Mouse (Mus musculus) neural tube, embryonic 12.5 days (tissue): Measurements from ENCODE around the gene Usp8. TPM values are rescaled to one million over a fixed set of nuclear protein-coding genes. Genes with fewer than 3 reads are reported as not detected.
A peak's percentile ranks its signal among the peaks of the same experiment; 100 is the strongest.

ENCODE experiments used
- ATAC-seq: fragments of 200-750 bp; cut with Nextera tagmentation; 2 replicates; pipeline ENCODE4 v1.8.0; 2017; ENCODE audit warnings: low read depth, mild to moderate bottlenecking, moderate TSS enrichment, moderate library complexity; ENCODE audit not compliant: low FRiP score
- H3K27ac ChIP-seq: fragments of 300-500 bp; sonication (generic); 2 replicates; pipeline ENCODE4 v1.5.1; 2016
- H3K27me3 ChIP-seq: fragments of 300-500 bp; sonication (generic); replicated peaks from 2 replicates; pipeline ENCODE4 v1.6.1; 2016; ENCODE audit warnings: mild to moderate bottlenecking
- H3K36me3 ChIP-seq: fragments of 300-500 bp; sonication (generic); 2 replicates; pipeline ENCODE4 v1.6.1; 2016; ENCODE audit warnings: mild to moderate bottlenecking
- H3K4me1 ChIP-seq: fragments of 300-500 bp; sonication (generic); 2 replicates; pipeline ENCODE4 v1.6.1; 2016
- H3K4me2 ChIP-seq: fragments of 300-500 bp; sonication (generic); replicated peaks from 2 replicates; pipeline ENCODE4 v1.6.1; 2016; ENCODE audit warnings: mild to moderate bottlenecking
- H3K4me3 ChIP-seq: fragments of 300-500 bp; sonication (generic); 2 replicates; pipeline ENCODE4 v1.5.1; 2016
- H3K9ac ChIP-seq: fragments of 300-500 bp; sonication (generic); 2 replicates; pipeline ENCODE4 v1.6.1; 2016; ENCODE audit warnings: mild to moderate bottlenecking
- H3K9me3 ChIP-seq: fragments of 300-500 bp; sonication (generic); 2 replicates; pipeline ENCODE4 v1.6.1; 2016; ENCODE audit warnings: mild to moderate bottlenecking
- WGBS: fragments of 180-500 bp; shearing (Covaris S2); methylation state at CpG from one replicate; pipeline ENCODE4 v1.1.7; 2016; 5-methylcytosine and 5-hydroxymethylcytosine counted together
- polyA plus RNA-seq: library from polyadenylated mRNA; unstranded; fragments of >200 nt; fragmentation: Nextera tagmentation; extraction: Ambion mirVana; gene quantifications from 2 replicates; pipeline ENCODE4 v1.2.1, GENCODE M21; 2016

Usp8 gene
- polyA plus RNA-seq, 1 experiment from 2014 or later: 38.6 TPM

- WGBS: 90% methylated on average over 1 of the region's 1 CpGs
- no peak overlapping the region for H3K27ac ChIP-seq
- no peak overlapping the region for H3K4me2 ChIP-seq
- H3K36me3 ChIP-seq: peaks cover 17% of the 10 kb centered on the region
- no peak overlapping the region for H3K4me3 ChIP-seq
- no peaks in the 10 kb centered on the region for H3K4me1 ChIP-seq
- H3K9me3 ChIP-seq: peaks cover 5% of the 10 kb centered on the region
- H3K27me3 ChIP-seq: no peaks in the 10 kb centered on the region
- no peak for ATAC-seq
- no peak overlapping the region for H3K9ac ChIP-seq
Observed at GRCm38 (mm10) chr2:126682937-126683336, 24.2 kb upstream of the Usp8 start.

- no peak overlapping the region for H3K4me2 ChIP-seq
- no peaks in the 10 kb centered on the region for H3K9me3 ChIP-seq
- H3K4me3 ChIP-seq: no peak overlapping the region
- ATAC-seq: no peak
- no peaks in the 10 kb centered on the region for H3K4me1 ChIP-seq
- no peaks in the 10 kb centered on the region for H3K27me3 ChIP-seq
- no peak overlapping the region for H3K9ac ChIP-seq
- 83% methylated on average over 3 of the region's 3 CpGs for WGBS
- H3K27ac ChIP-seq: no peak overlapping the region
- H3K36me3 ChIP-seq: no peaks in the 10 kb centered on the region
Observed at GRCm38 (mm10) chr2:126691290-126691689, 15.8 kb upstream of the Usp8 start.

- WGBS: 84% methylated on average over 6 of the region's 6 CpGs
- H3K27me3 ChIP-seq: no peaks in the 10 kb centered on the region
- no peak for ATAC-seq
- H3K27ac ChIP-seq: no peak overlapping the region
- no peak overlapping the region for H3K9ac ChIP-seq
- no peaks in the 10 kb centered on the region for H3K36me3 ChIP-seq
- no peak overlapping the region for H3K4me2 ChIP-seq
- H3K9me3 ChIP-seq: no peaks in the 10 kb centered on the region
- no peak overlapping the region for H3K4me3 ChIP-seq
- H3K4me1 ChIP-seq: no peaks in the 10 kb centered on the region
Observed at GRCm38 (mm10) chr2:126695285-126695684, 11.8 kb upstream of the Usp8 start.

- Histone ChIP-seq H3K4me1 (peaks cover 9% of the 10 kb centered on the region), H3K36me3 (no peaks in the 10 kb centered on the region; the same call in 1 of the 2 replicates), H3K9ac (peak overlapping the region; percentile 80), H3K27me3 (no peaks in the 10 kb centered on the region), H3K4me3 (peak overlapping the region; percentile 73), H3K27ac (peak overlapping the region; percentile 67), H3K9me3 (no peaks in the 10 kb centered on the region), H3K4me2 (peak overlapping the region; percentile 63)
- WGBS: under 1% methylated on average over 23 of the region's 23 CpGs
- ATAC-seq: peak; percentile 86
Observed at GRCm38 (mm10) chr2:126707438-126707779, 281 bp downstream of the Usp8 start.

- Histone ChIP-seq H3K4me3 (no peak overlapping the region), H3K4me2 (peak overlapping the region; percentile 63), H3K27me3 (no peaks in the 10 kb centered on the region), H3K9ac (no peak overlapping the region), H3K4me1 (peaks cover 9% of the 10 kb centered on the region), H3K36me3 (no peaks in the 10 kb centered on the region; the same call in 1 of the 2 replicates), H3K9me3 (no peaks in the 10 kb centered on the region), H3K27ac (no peak overlapping the region)
- 88% methylated on average over 4 of the region's 4 CpGs for WGBS
- ATAC-seq: no peak
Observed at GRCm38 (mm10) chr2:126708361-126708760, 1.2 kb downstream of the Usp8 start.

- Histone ChIP-seq H3K4me1 (peaks cover 9% of the 10 kb centered on the region), H3K27ac (no peak overlapping the region), H3K36me3 (no peaks in the 10 kb centered on the region; the same call in 1 of the 2 replicates), H3K4me2 (no peak overlapping the region), H3K9me3 (no peaks in the 10 kb centered on the region), H3K4me3 (no peak overlapping the region), H3K9ac (no peak overlapping the region), H3K27me3 (no peaks in the 10 kb centered on the region)
- WGBS: 96% methylated on average over 5 of the region's 5 CpGs
- ATAC-seq: no peak
Observed at GRCm38 (mm10) chr2:126712526-126712925, 5.4 kb downstream of the Usp8 start.

- H3K9me3 ChIP-seq: no peaks in the 10 kb centered on the region
- no peak overlapping the region for H3K4me3 ChIP-seq
- H3K4me1 ChIP-seq: peaks cover 7% of the 10 kb centered on the region
- no peak overlapping the region for H3K9ac ChIP-seq
- H3K36me3 ChIP-seq: no peaks in the 10 kb centered on the region; the same call in 1 of the 2 replicates
- H3K27ac ChIP-seq: no peak overlapping the region
- no peaks in the 10 kb centered on the region for H3K27me3 ChIP-seq
- ATAC-seq: no peak
- no peak overlapping the region for H3K4me2 ChIP-seq
Observed at GRCm38 (mm10) chr2:126712950-126713349, 5.8 kb downstream of the Usp8 start.

GRCm38 (mm10) chr2:126729207-126729606 is 22.1 kb downstream of the Usp8 start:
- WGBS: 97% methylated on average over 4 of the region's 4 CpGs
- H3K36me3 ChIP-seq: peaks cover 44% of the 10 kb centered on the region
- H3K4me3 ChIP-seq: no peak overlapping the region

GRCm38 (mm10) chr2:126730502-126730901 is 23.4 kb downstream of the Usp8 start:
- H3K27me3 ChIP-seq: no peaks in the 10 kb centered on the region
- H3K9me3 ChIP-seq: no peaks in the 10 kb centered on the region
- ATAC-seq: no peak
- no peak overlapping the region for H3K9ac ChIP-seq
- H3K36me3 ChIP-seq: peaks cover 54% of the 10 kb centered on the region
- no peaks in the 10 kb centered on the region for H3K4me1 ChIP-seq
- no peak overlapping the region for H3K27ac ChIP-seq
- 96% methylated on average over 2 of the region's 2 CpGs for WGBS
- H3K4me2 ChIP-seq: no peak overlapping the region
- H3K4me3 ChIP-seq: no peak overlapping the region

More at GRCm38 (mm10) chr2:126729207-126729606, 22.1 kb downstream of the Usp8 start:
- no peaks in the 10 kb centered on the region for H3K4me1 ChIP-seq
- no peaks in the 10 kb centered on the region for H3K9me3 ChIP-seq
- H3K27ac ChIP-seq: no peak overlapping the region
- no peak for ATAC-seq
- H3K4me2 ChIP-seq: no peak overlapping the region
- H3K9ac ChIP-seq: no peak overlapping the region
- no peaks in the 10 kb centered on the region for H3K27me3 ChIP-seq

GRCm38 (mm10) chr2:126735339-126736073 is 28.4 kb downstream of the Usp8 start:
- 87% methylated on average over 6 of the region's 6 CpGs for WGBS
- ATAC-seq: no peak
- H3K36me3 ChIP-seq: peaks cover 59% of the 10 kb centered on the region

GRCm38 (mm10) chr2:126740314-126740713 is 33.2 kb downstream of the Usp8 start:
- no peaks in the 10 kb centered on the region for H3K9me3 ChIP-seq
- H3K27ac ChIP-seq: no peak overlapping the region
- 91% methylated on average over 2 of the region's 2 CpGs for WGBS
- H3K4me1 ChIP-seq: no peaks in the 10 kb centered on the region
- no peak for ATAC-seq
- H3K36me3 ChIP-seq: peaks cover 62% of the 10 kb centered on the region
- no peak overlapping the region for H3K9ac ChIP-seq
- H3K27me3 ChIP-seq: no peaks in the 10 kb centered on the region
- no peak overlapping the region for H3K4me3 ChIP-seq
- H3K4me2 ChIP-seq: no peak overlapping the region

More at GRCm38 (mm10) chr2:126735339-126736073, 28.4 kb downstream of the Usp8 start:
- Histone ChIP-seq H3K9ac (no peak overlapping the region), H3K4me3 (no peak overlapping the region), H3K4me1 (no peaks in the 10 kb centered on the region), H3K4me2 (no peak overlapping the region), H3K27me3 (no peaks in the 10 kb centered on the region), H3K27ac (no peak overlapping the region), H3K9me3 (no peaks in the 10 kb centered on the region)

GRCm38 (mm10) chr2:126743389-126743788 is 36.3 kb downstream of the Usp8 start:
- WGBS: 92% methylated on average over 5 of the region's 5 CpGs
- no peak overlapping the region for H3K4me2 ChIP-seq
- no peak overlapping the region for H3K27ac ChIP-seq
- peaks cover 64% of the 10 kb centered on the region for H3K36me3 ChIP-seq
- no peaks in the 10 kb centered on the region for H3K27me3 ChIP-seq
- ATAC-seq: no peak
- H3K9me3 ChIP-seq: no peaks in the 10 kb centered on the region
- H3K4me3 ChIP-seq: no peak overlapping the region
- H3K4me1 ChIP-seq: no peaks in the 10 kb centered on the region
- H3K9ac ChIP-seq: no peak overlapping the region

GRCm38 (mm10) chr2:126755664-126756063 is 48.5 kb downstream of the Usp8 start:
- WGBS: 96% methylated on average over 6 of the region's 6 CpGs
- Histone ChIP-seq H3K9ac (no peak overlapping the region), H3K4me2 (no peak overlapping the region), H3K27ac (no peak overlapping the region), H3K36me3 (peaks cover 85% of the 10 kb centered on the region), H3K4me3 (no peak overlapping the region), H3K27me3 (no peaks in the 10 kb centered on the region), H3K9me3 (no peaks in the 10 kb centered on the region), H3K4me1 (no peaks in the 10 kb centered on the region)
- no peak for ATAC-seq
